Comparison of ENCODE assay signal across 15 mouse cellular contexts in genomic region chr10:5507478-5507877, GRCm38 (mm10).
"Had no signal": no experiment of that assay in that cellular context is flagged by ENCODE, and none has a peak within 500 bp of the region (broad histone marks: within the 10 kb centered on the region; RNA-seq: fewer than 3 reads in every experiment).

No protein-coding gene starts in this region.

- H3K27ac ChIP-seq: midbrain, embryonic 13.5 days; midbrain, embryonic 15.5 days; neural tube, embryonic 12.5 days; stomach, embryonic 15.5 days; stomach, postnatal 0 days had no signal

- H3K27me3 ChIP-seq: megakaryocyte, embryonic 14.5 days; midbrain, embryonic 13.5 days; midbrain, embryonic 15.5 days; neural tube, embryonic 12.5 days; stomach, embryonic 15.5 days had no signal

- H3K4me3 ChIP-seq: megakaryocyte, embryonic 14.5 days; midbrain, embryonic 13.5 days; midbrain, embryonic 15.5 days; neural tube, embryonic 12.5 days; stomach, embryonic 15.5 days had no signal

- H3K4me2 ChIP-seq: lung, embryonic 14.5 days; midbrain, embryonic 11.5 days; midbrain, embryonic 13.5 days; midbrain, embryonic 15.5 days; neural tube, embryonic 12.5 days; stomach, embryonic 15.5 days had no signal

- H3K9me3 ChIP-seq: megakaryocyte, embryonic 14.5 days; midbrain, embryonic 13.5 days; midbrain, embryonic 15.5 days; neural tube, embryonic 12.5 days; stomach, embryonic 15.5 days had no signal

- H3K36me3 ChIP-seq: midbrain, embryonic 13.5 days; midbrain, embryonic 15.5 days; neural tube, embryonic 12.5 days; stomach, embryonic 15.5 days had no signal

- H3K9ac ChIP-seq: liver, postnatal 0 days; lung, embryonic 14.5 days; midbrain, embryonic 13.5 days; midbrain, embryonic 15.5 days; neural tube, embryonic 12.5 days; stomach, embryonic 15.5 days had no signal

- DNase-seq: liver, postnatal 0 days; lung, embryonic 14.5 days; lung, postnatal 10 days; lung, postnatal 4 days; right cerebral cortex, postnatal 14 days; thymus, adult 18-20 months; thymus, postnatal 14 days; thymus, postnatal 36 days had no signal

- ATAC-seq: liver, postnatal 0 days; midbrain, embryonic 13.5 days; midbrain, embryonic 15.5 days had no signal

- H3K4me1 ChIP-seq: midbrain, embryonic 13.5 days; midbrain, embryonic 15.5 days; neural tube, embryonic 12.5 days; stomach, embryonic 15.5 days had no signal
